Mouse (Mus musculus): ENCODE measurements around the gene Brsk2. TPM values are rescaled to one million over a fixed set of nuclear protein-coding genes. Genes with fewer than 3 reads are reported as not detected.

Brsk2 gene
- polyA plus RNA-seq, 2 experiments, result 0.66 to 0.78 TPM

GRCm38 (mm10) chr7:142035048-142035811, 85.7 kb downstream of the Brsk2 start:
- no peaks in the 10 kb centered on the region for H3K9me3 ChIP-seq (ENCODE audit: control insufficient read depth, low read length)
- no peak for TF ChIP-seq POLR2A (IDR thresholded peaks at IDR 0.05; ENCODE audit: borderline replicate concordance, extremely low read depth, insufficient read depth, insufficient read length)
- ATAC-seq (ENCODE audit: low FRiP score, low read depth), result peak; percentile 47

GRCm38 (mm10) chr7:142037553-142038170, 88.1 kb downstream of the Brsk2 start:
- no peak for DNase-seq (ENCODE audit: low spot score)
- Histone ChIP-seq H3K27me3 (ENCODE audit: control insufficient read depth, insufficient read depth, low read length) (no peaks in the 10 kb centered on the region), H3K36me3 (ENCODE audit: control insufficient read depth, insufficient read depth, low read length) (no peaks in the 10 kb centered on the region), H3K4me3 (replicated peaks; ENCODE audit: low read length) (no peak overlapping the region), H3K9ac (ENCODE audit: low read depth, low read length, severe bottlenecking) (no peak overlapping the region), H3K4me1 (ENCODE audit: control insufficient read depth, insufficient read depth, low read length) (peaks cover 7% of the 10 kb centered on the region; the same call in 1 of the 2 replicates), H3K4me2 (replicated peaks; ENCODE audit: low read depth, low read length, severe bottlenecking) (no peak overlapping the region), H3K27ac (replicated peaks; ENCODE audit: low read depth, low read length) (no peak overlapping the region), H3K9me3 (ENCODE audit: control insufficient read depth, low read length) (no peaks in the 10 kb centered on the region)
- TF ChIP-seq POLR2A (IDR thresholded peaks at IDR 0.05; ENCODE audit: borderline replicate concordance, extremely low read depth, insufficient read depth, insufficient read length), result no peak
- ATAC-seq (ENCODE audit: low FRiP score, low read depth), result peak; percentile 55; the same call in 1 of the 2 replicates
- WGBS, result 69% methylated on average over 4 of the region's 4 CpGs

More at GRCm38 (mm10) chr7:142035048-142035811, 85.7 kb downstream of the Brsk2 start:
- Histone ChIP-seq H3K36me3 (ENCODE audit: control insufficient read depth, insufficient read depth, low read length) (no peaks in the 10 kb centered on the region), H3K27ac (replicated peaks; ENCODE audit: low read depth, low read length) (no peak overlapping the region), H3K9ac (ENCODE audit: low read depth, low read length, severe bottlenecking) (no peak overlapping the region), H3K4me3 (replicated peaks; ENCODE audit: low read length) (no peak overlapping the region), H3K4me2 (replicated peaks; ENCODE audit: low read depth, low read length, severe bottlenecking) (no peak overlapping the region), H3K27me3 (ENCODE audit: control insufficient read depth, insufficient read depth, low read length) (no peaks in the 10 kb centered on the region), H3K4me1 (ENCODE audit: control insufficient read depth, insufficient read depth, low read length) (peaks cover 7% of the 10 kb centered on the region; the same call in 1 of the 2 replicates)
- WGBS, result 36% methylated on average over 2 of the region's 2 CpGs
- DNase-seq (ENCODE audit: low spot score), result no peak

- Histone ChIP-seq H3K27me3 (ENCODE audit: control insufficient read depth, insufficient read depth, low read length) (no peaks in the 10 kb centered on the region), H3K36me3 (ENCODE audit: control insufficient read depth, insufficient read depth, low read length) (no peaks in the 10 kb centered on the region), H3K4me1 (ENCODE audit: control insufficient read depth, insufficient read depth, low read length) (0 out of 2 replicates have a peak, but pooled peaks cover 2% of the 10 kb centered on the region), H3K4me3 (replicated peaks; ENCODE audit: low read length) (no peak overlapping the region), H3K9ac (ENCODE audit: low read depth, low read length, severe bottlenecking) (no peak overlapping the region), H3K27ac (replicated peaks; ENCODE audit: low read depth, low read length) (no peak overlapping the region), H3K9me3 (ENCODE audit: control insufficient read depth, low read length) (no peaks in the 10 kb centered on the region), H3K4me2 (replicated peaks; ENCODE audit: low read depth, low read length, severe bottlenecking) (no peak overlapping the region)
- no peak for ATAC-seq (ENCODE audit: low FRiP score, low read depth)
- TF ChIP-seq POLR2A (IDR thresholded peaks at IDR 0.05; ENCODE audit: borderline replicate concordance, extremely low read depth, insufficient read depth, insufficient read length), result no peak
- no peak for DNase-seq (ENCODE audit: low spot score)
- WGBS, result 82% methylated on average over 3 of the region's 3 CpGs
These were observed 91.2 kb downstream of the Brsk2 start for GRCm38 (mm10) chr7:142040756-142041155.

GRCm38 (mm10) chr7:142045344-142045743, 95.8 kb downstream of the Brsk2 start:
- Histone ChIP-seq H3K4me3 (replicated peaks; ENCODE audit: low read length) (no peak overlapping the region), H3K4me2 (replicated peaks; ENCODE audit: low read depth, low read length, severe bottlenecking) (no peak overlapping the region), H3K9ac (ENCODE audit: low read depth, low read length, severe bottlenecking) (no peak overlapping the region), H3K27me3 (ENCODE audit: control insufficient read depth, insufficient read depth, low read length) (no peaks in the 10 kb centered on the region), H3K27ac (replicated peaks; ENCODE audit: low read depth, low read length) (no peak overlapping the region), H3K4me1 (ENCODE audit: control insufficient read depth, insufficient read depth, low read length) (no peaks in the 10 kb centered on the region), H3K9me3 (ENCODE audit: control insufficient read depth, low read length) (no peaks in the 10 kb centered on the region), H3K36me3 (ENCODE audit: control insufficient read depth, insufficient read depth, low read length) (peaks cover 3% of the 10 kb centered on the region)
- DNase-seq (ENCODE audit: low spot score), result no peak
- no peak for ATAC-seq (ENCODE audit: low FRiP score, low read depth)
- 35% methylated on average over 2 of the region's 2 CpGs for WGBS
- TF ChIP-seq POLR2A (IDR thresholded peaks at IDR 0.05; ENCODE audit: borderline replicate concordance, extremely low read depth, insufficient read depth, insufficient read length), result no peak

GRCm38 (mm10) chr7:142045932-142046331, 96.4 kb downstream of the Brsk2 start:
- Histone ChIP-seq H3K4me3 (replicated peaks; ENCODE audit: low read length) (no peak overlapping the region), H3K27ac (replicated peaks; ENCODE audit: low read depth, low read length) (no peak overlapping the region), H3K4me1 (ENCODE audit: control insufficient read depth, insufficient read depth, low read length) (no peaks in the 10 kb centered on the region), H3K36me3 (ENCODE audit: control insufficient read depth, insufficient read depth, low read length) (peaks cover 3% of the 10 kb centered on the region), H3K27me3 (ENCODE audit: control insufficient read depth, insufficient read depth, low read length) (no peaks in the 10 kb centered on the region), H3K9me3 (ENCODE audit: control insufficient read depth, low read length) (no peaks in the 10 kb centered on the region), H3K9ac (ENCODE audit: low read depth, low read length, severe bottlenecking) (no peak overlapping the region), H3K4me2 (replicated peaks; ENCODE audit: low read depth, low read length, severe bottlenecking) (no peak overlapping the region)
- DNase-seq (ENCODE audit: low spot score) (no peak), ATAC-seq (ENCODE audit: low FRiP score, low read depth) (no peak)
- no peak for TF ChIP-seq POLR2A (IDR thresholded peaks at IDR 0.05; ENCODE audit: borderline replicate concordance, extremely low read depth, insufficient read depth, insufficient read length)
- 62% methylated on average over 1 of the region's 1 CpGs for WGBS

All from limb, embryonic 14.5 days (tissue).